Mouse (Mus musculus) midbrain, embryonic 11.5 days (tissue): ENCODE data around the gene Tmem229b. TPM values are rescaled to one million over a fixed set of nuclear protein-coding genes. Genes with fewer than 3 reads are reported as not detected.
"Not testable (repeated sequence)": the region's sequence is repeated elsewhere in the genome, so short reads cannot be mapped to it uniquely, and the experiment has no call there.

Experiments used
- ATAC-seq: fragments of 200-750 bp; cut with Nextera tagmentation; 2 replicates; pipeline ENCODE4 v1.8.0; 2017; ENCODE audit warnings: moderate TSS enrichment, moderate library complexity; ENCODE audit not compliant: low FRiP score
- DNase-seq: peaks from one replicate; pipeline ENCODE4 v3.0.0; 2015; ENCODE audit warnings: low spot score; ENCODE audit errors: missing footprints
- H3K27ac ChIP-seq: fragments of 300-500 bp; sonication (generic); 2 replicates; pipeline ENCODE4 v1.5.1; 2014; ENCODE audit warnings: low read depth, low read length
- H3K27me3 ChIP-seq: fragments of 300-500 bp; sonication (generic); 2 replicates; pipeline ENCODE4 v1.6.1; 2014; ENCODE audit warnings: mild to moderate bottlenecking, low read length, moderate library complexity, mixed read lengths; ENCODE audit not compliant: control insufficient read depth, insufficient read depth
- H3K36me3 ChIP-seq: fragments of 300-500 bp; sonication (generic); 2 replicates; pipeline ENCODE4 v1.6.1; 2014; ENCODE audit warnings: mild to moderate bottlenecking, low read length, moderate library complexity, mixed read lengths; ENCODE audit not compliant: control insufficient read depth, insufficient read depth
- H3K4me1 ChIP-seq: fragments of 300-500 bp; sonication (generic); 2 replicates; pipeline ENCODE4 v1.6.1; 2014; ENCODE audit warnings: low read length; ENCODE audit not compliant: control insufficient read depth, insufficient read depth
- H3K4me2 ChIP-seq: fragments of 300-500 bp; sonication (generic); 2 replicates; pipeline ENCODE4 v1.6.1; 2014; ENCODE audit warnings: mild to moderate bottlenecking, moderate library complexity
- H3K4me3 ChIP-seq: fragments of 300-500 bp; sonication (generic); 2 replicates; pipeline ENCODE4 v1.5.1; 2014; ENCODE audit warnings: low read depth, low read length
- H3K9ac ChIP-seq: fragments of 300-500 bp; sonication (generic); 2 replicates; pipeline ENCODE4 v1.6.1; 2014; ENCODE audit warnings: low read length
- H3K9me3 ChIP-seq: fragments of 300-500 bp; sonication (generic); 2 replicates; pipeline ENCODE4 v1.6.1; 2016; ENCODE audit warnings: low read length; ENCODE audit not compliant: control insufficient read depth
- WGBS: fragments of 180-500 bp; shearing (Covaris S2); extraction: QIAGEN DNeasy Blood & Tissue Kit; methylation state at CpG from one replicate; pipeline ENCODE4 v1.1.7; 2014; 5-methylcytosine and 5-hydroxymethylcytosine counted together
- polyA plus RNA-seq: library from polyadenylated mRNA; unstranded; fragments of >200 nt; fragmentation: Nextera tagmentation; extraction: Ambion mirVana; gene quantifications from 2 replicates; pipeline ENCODE4 v1.2.1, GENCODE M21; 2014

Gene Tmem229b
- polyA plus RNA-seq, 1 experiment from 2014 or later, result 6.4 TPM

DNA sequence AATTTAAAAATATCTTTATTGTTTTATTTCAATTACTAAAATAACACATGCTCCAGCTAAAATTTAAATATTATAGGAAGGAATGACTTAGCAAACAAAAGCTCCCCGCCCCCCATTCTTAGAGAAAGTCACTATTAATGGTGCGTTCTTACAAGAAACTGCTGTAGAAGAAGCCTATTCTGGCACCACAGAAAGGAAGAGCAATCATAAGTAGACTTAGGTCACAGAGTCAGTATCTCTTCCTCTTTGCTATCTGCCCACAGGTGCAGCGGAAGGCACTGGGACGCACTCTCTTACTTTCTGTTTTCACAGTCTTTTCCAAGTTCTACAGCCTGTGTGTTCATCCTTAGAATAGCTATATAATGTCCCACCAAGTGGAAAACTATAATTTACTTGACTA is 31.6 kb downstream of the Tmem229b start:
- DNase-seq (no peak), ATAC-seq (no peak)
- H3K4me2 ChIP-seq, result no peak overlapping the region
- no peaks in the 10 kb centered on the region for H3K9me3 ChIP-seq
- H3K4me3 ChIP-seq, result no peak overlapping the region
- no peak overlapping the region for H3K27ac ChIP-seq
- no peaks in the 10 kb centered on the region for H3K27me3 ChIP-seq
- no peak overlapping the region for H3K9ac ChIP-seq
- no peaks in the 10 kb centered on the region for H3K4me1 ChIP-seq
- 98% methylated on average over 4 of the region's 4 CpGs for WGBS
- H3K36me3 ChIP-seq, result no peaks in the 10 kb centered on the region

DNA sequence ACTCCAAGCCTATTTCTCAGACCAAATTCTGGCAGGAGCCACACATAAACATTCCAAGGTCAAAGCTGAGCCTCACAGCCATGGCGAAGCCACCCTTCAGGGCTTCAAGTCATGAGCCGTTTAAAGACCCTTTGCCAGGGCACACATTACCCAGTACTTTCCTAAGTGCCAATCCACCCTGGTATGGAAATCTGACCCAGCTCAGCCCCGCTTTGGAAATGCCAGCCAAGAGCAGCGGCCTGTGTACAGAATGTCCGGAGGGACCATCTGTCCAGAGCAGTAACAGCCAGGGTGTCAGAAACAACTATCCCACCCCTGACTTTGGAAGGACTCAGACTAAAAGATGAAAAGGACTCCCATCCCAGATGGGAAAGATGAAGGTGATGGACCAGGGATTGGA is 32.7 kb downstream of the Tmem229b start:
- H3K27ac ChIP-seq, result no peak overlapping the region
- no peaks in the 10 kb centered on the region for H3K36me3 ChIP-seq
- H3K4me1 ChIP-seq, result no peaks in the 10 kb centered on the region
- H3K27me3 ChIP-seq, result no peaks in the 10 kb centered on the region
- no peak for ATAC-seq
- DNase-seq, result no peak
- H3K9me3 ChIP-seq, result no peaks in the 10 kb centered on the region
- no peak overlapping the region for H3K9ac ChIP-seq
- no peak overlapping the region for H3K4me3 ChIP-seq
- no peak overlapping the region for H3K4me2 ChIP-seq
- WGBS, result 93% methylated on average over 5 of the region's 5 CpGs

DNA sequence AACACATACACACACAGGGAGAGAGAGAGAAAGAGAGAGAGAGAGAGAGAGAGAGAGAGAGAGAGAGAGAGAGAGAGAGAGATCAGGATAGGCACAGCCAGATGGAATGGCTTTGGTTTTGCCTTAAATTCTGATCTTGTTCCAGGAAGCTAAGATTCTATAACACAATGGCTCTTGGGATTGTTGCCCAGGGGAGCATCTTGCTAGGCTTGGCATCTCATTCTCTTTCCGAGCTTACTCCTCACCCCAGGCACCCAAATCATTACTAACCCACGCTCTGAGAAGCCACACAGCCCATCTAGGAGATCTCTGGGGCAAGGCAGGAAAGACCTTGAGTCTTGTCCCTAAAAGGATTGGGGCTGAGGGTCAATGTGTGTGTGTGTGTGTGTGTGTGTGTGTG is 33.6 kb downstream of the Tmem229b start:
- H3K4me1 ChIP-seq, result no peaks in the 10 kb centered on the region
- DNase-seq, result no peak
- WGBS, result 69% methylated on average over 2 of the region's 2 CpGs

DNA sequence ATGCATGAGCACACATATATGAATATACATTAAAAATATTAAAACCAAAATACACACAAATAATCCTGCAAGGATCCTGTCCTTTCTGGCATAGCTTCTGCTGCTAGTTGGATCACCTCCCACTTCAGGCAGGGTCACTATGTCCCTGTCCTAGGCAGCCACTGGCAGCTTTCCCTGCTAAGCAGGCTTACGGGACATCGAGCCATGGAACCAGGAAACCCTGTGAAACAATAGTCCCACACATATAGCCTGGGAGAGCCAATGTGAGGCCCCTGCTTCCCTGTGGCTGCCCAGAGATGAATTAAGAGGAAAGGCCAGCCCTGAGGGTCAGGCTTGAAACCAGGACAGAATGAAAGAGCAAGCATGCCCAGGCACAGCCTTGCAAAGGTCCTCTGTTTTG is 35.8 kb downstream of the Tmem229b start:
- H3K4me2 ChIP-seq, result no peak overlapping the region
- ATAC-seq (no peak), DNase-seq (no peak)
- H3K4me1 ChIP-seq, result no peaks in the 10 kb centered on the region
- no peaks in the 10 kb centered on the region for H3K27me3 ChIP-seq
- no peaks in the 10 kb centered on the region for H3K9me3 ChIP-seq
- no peaks in the 10 kb centered on the region for H3K36me3 ChIP-seq
- H3K9ac ChIP-seq, result no peak overlapping the region
- WGBS, result 50% methylated on average over 2 of the region's 2 CpGs
- no peak overlapping the region for H3K4me3 ChIP-seq
- no peak overlapping the region for H3K27ac ChIP-seq

More for the DNA sequence above, 33.6 kb downstream of the Tmem229b start:
- no peaks in the 10 kb centered on the region for H3K27me3 ChIP-seq
- no peaks in the 10 kb centered on the region for H3K36me3 ChIP-seq
- H3K4me2 ChIP-seq, result no peak overlapping the region
- ATAC-seq, result no peak
- H3K9me3 ChIP-seq, result no peaks in the 10 kb centered on the region
- no peak overlapping the region for H3K4me3 ChIP-seq
- H3K9ac ChIP-seq, result no peak overlapping the region
- H3K27ac ChIP-seq, result no peak overlapping the region

DNA sequence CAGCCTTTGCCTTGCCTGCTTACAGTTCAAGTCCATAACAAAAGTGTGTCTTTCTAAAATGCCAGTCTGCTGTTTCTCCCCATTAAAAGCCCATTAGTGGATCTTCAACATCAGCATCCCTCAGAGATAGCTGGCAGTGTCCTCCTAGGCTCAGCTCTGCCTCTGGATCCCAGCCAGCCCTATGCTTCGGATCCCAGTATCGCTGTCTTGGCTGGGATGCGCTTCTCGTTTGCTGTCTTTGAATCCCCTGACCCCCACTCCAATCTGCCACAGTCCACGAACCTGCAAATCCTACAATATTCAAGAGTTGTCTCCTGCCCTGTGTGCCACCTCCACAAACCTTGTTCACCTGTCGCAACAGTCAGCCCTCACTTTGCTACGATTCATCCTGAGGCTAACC is 36.7 kb downstream of the Tmem229b start:
- Histone ChIP-seq H3K27ac (no peak overlapping the region), H3K4me2 (no peak overlapping the region), H3K27me3 (no peaks in the 10 kb centered on the region), H3K4me1 (no peaks in the 10 kb centered on the region), H3K9ac (no peak overlapping the region), H3K4me3 (no peak overlapping the region), H3K9me3 (no peaks in the 10 kb centered on the region), H3K36me3 (no peaks in the 10 kb centered on the region)
- no peak for ATAC-seq
- WGBS, result 89% methylated on average over 7 of the region's 7 CpGs
- no peak for DNase-seq

DNA sequence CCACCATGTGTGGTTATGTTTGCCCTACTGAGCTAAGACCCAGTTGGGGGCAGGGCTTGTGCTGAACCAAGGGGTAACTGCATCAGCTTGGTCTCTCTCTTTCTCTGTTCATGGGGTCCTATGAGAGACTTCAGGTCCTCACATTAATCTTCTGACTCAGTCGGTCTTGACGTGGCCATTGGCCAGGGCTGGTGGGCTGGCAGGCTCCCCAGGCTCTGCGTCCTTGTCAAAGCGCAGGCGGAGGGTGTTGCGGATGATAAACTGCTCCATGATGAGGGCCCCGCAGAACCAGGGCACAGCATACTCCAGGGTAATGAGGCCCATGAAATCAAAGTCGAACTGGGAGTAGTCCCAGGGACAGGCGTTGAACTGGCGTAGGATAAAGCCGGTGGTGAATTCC is 42.9 kb downstream of the Tmem229b start:
- DNase-seq, ATAC-seq: not testable (repeated sequence)

DNA sequence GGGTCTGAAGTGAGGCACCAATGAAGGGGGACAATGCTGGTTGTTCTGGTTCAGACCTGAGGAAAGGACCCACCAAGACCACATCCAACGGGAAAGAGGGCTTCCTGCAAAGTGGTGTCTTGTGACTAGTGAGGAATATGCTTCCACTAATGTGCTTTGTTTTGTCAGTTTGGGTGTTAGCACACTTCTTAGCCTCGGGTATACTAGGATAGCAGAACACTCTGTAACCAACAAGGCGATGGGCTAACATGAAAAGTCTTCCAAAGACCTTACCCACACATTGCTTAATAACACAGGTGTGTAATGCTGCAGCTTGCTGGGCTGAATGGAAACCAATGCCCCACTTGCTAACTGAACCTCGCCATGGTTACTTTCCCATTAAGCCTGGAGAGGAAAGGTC is 51.0 kb downstream of the Tmem229b start:
- no peak for ATAC-seq
- Histone ChIP-seq H3K4me3 (no peak overlapping the region), H3K4me2 (no peak overlapping the region), H3K27ac (no peak overlapping the region), H3K4me1 (no peaks in the 10 kb centered on the region), H3K36me3 (no peaks in the 10 kb centered on the region), H3K9ac (no peak overlapping the region), H3K27me3 (no peaks in the 10 kb centered on the region), H3K9me3 (no peaks in the 10 kb centered on the region; the same call in 1 of the 2 replicates)
- no peak for DNase-seq
- 84% methylated on average over 4 of the region's 4 CpGs for WGBS

More for the DNA sequence above, 42.9 kb downstream of the Tmem229b start:
- not testable (repeated sequence) for H3K36me3 ChIP-seq, H3K27me3 ChIP-seq, H3K4me3 ChIP-seq, H3K9ac ChIP-seq, H3K27ac ChIP-seq, H3K4me2 ChIP-seq, H3K4me1 ChIP-seq, H3K9me3 ChIP-seq
- WGBS, result 93% methylated on average over 10 of the region's 11 CpGs

DNA sequence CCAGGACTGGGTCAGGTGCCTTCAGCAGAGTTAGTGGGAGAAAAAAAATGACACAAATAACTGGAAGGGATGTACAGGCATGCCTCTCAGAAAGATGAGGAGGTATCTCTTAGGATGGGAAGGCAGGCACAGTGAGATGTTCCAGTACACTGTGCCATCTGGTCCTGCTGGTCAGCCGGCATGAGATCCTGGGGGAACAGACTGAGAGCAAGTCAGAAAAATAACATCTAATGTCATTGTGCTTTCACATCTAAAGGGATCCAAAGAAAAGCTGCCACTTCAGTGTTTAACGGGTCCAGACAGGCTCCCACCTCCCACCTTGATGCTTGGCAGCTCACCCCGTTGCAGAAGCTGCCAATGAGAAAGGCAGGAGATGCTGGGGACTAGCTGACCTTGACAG is 54.9 kb downstream of the Tmem229b start:
- 68% methylated on average over 3 of the region's 3 CpGs for WGBS
- ATAC-seq, result no peak
- H3K4me2 ChIP-seq, result no peak overlapping the region

DNA sequence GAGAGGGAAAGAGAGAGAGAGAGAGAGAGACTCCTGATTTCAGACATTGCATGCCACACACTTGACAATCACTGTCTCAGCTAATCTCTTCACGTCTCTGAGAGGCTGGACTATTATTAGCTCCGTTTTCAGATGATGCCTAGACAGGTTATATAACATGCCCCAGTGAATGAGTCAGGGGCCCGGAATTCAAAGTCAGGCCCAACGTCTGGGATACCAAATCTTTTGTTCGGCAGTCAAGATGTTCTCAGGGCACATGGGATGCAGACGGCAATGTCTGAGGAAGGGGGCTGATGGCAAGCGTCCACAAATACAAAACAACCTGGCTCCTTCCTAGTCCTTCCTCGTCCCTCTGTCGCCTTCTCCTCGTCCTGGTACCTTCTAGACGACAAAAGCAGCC is 55.4 kb downstream of the Tmem229b start:
- Histone ChIP-seq H3K27ac (no peak overlapping the region), H3K4me1 (no peaks in the 10 kb centered on the region), H3K9ac (no peak overlapping the region), H3K9me3 (no peaks in the 10 kb centered on the region; the same call in 1 of the 2 replicates), H3K27me3 (no peaks in the 10 kb centered on the region), H3K36me3 (no peaks in the 10 kb centered on the region), H3K4me3 (no peak overlapping the region), H3K4me2 (no peak overlapping the region)
- ATAC-seq, result no peak
- DNase-seq, result no peak
- 79% methylated on average over 11 of the region's 11 CpGs for WGBS

More for the DNA sequence above, 54.9 kb downstream of the Tmem229b start:
- H3K4me1 ChIP-seq, result no peaks in the 10 kb centered on the region
- H3K4me3 ChIP-seq, result no peak overlapping the region
- H3K27ac ChIP-seq, result no peak overlapping the region
- H3K9ac ChIP-seq, result no peak overlapping the region
- no peaks in the 10 kb centered on the region; the same call in 1 of the 2 replicates for H3K9me3 ChIP-seq
- H3K27me3 ChIP-seq, result no peaks in the 10 kb centered on the region
- DNase-seq, result no peak
- H3K36me3 ChIP-seq, result no peaks in the 10 kb centered on the region

DNA sequence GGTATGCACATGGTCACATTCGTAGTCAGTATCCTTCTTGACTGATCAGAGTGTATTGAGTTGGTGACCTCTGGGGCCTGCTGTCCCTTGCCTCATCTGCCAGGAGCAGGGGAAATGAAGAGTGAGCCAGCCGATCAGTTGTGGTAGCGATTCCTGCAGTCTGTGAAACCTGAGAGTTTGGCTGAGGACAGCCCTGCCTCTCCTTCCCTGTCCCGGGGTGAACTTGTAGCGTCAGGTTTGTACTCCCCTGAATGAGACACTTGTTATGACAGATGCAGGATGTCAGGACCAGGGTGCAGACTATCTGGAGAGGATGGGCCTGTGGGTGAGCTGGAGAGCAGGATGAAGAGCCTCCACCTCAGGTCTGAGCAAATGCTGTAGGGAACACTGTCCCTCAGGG is 59.8 kb downstream of the Tmem229b start:
- 73% methylated on average over 5 of the region's 5 CpGs for WGBS
- no peak for ATAC-seq

More for the DNA sequence above, 59.8 kb downstream of the Tmem229b start:
- no peaks in the 10 kb centered on the region for H3K9me3 ChIP-seq
- no peaks in the 10 kb centered on the region for H3K36me3 ChIP-seq
- no peak for DNase-seq
- H3K9ac ChIP-seq, result no peak overlapping the region
- H3K4me3 ChIP-seq, result no peak overlapping the region
- no peaks in the 10 kb centered on the region for H3K27me3 ChIP-seq
- no peaks in the 10 kb centered on the region for H3K4me1 ChIP-seq
- no peak overlapping the region for H3K27ac ChIP-seq
- H3K4me2 ChIP-seq, result no peak overlapping the region
